Mouse (Mus musculus): ENCODE data around the gene Notch1. TPM values are rescaled to one million over a fixed set of nuclear protein-coding genes. Genes with fewer than 3 reads are reported as not detected.
A peak's percentile ranks its signal among the peaks of the same experiment; 100 is the strongest.

Notch1 gene
- total and polyA plus RNA-seq, 2 experiments from 2014 or later = 5.7 to 54.0 TPM

DNA sequence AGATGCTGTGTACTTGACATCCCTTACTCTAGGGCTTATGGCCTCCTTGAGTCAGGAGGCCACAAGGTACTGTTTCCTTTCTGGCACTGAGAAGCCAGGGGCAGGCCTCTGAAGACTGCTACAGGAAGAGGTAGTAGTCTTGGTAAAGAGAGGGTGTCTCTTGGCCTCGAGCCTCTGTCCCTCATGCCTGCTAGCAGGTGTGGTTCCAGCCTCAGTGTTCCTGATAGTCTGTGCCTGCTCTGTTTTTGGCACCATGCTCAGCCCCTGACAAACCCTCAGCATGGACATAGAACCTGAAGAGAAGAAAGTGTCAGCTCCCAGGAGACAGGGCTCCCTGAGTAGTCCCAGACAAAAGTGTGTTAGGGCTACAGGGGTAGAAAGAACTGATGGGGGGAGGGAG is 69.0 kb downstream of the Notch1 start:
- TF ChIP-seq EP300 (IDR thresholded peaks at IDR 0.05; ENCODE audit: low read depth) (no peak), CTCF (IDR thresholded peaks at IDR 0.05; ENCODE audit: low read depth) (no peak)
- Histone ChIP-seq H3K27me3 (ENCODE audit: control insufficient read depth, insufficient read depth, low read length) (no peaks in the 10 kb centered on the region), H3K4me2 (ENCODE audit: low read depth, low read length) (no peak overlapping the region), H3K9me3 (replicated peaks; ENCODE audit: control insufficient read depth, low read length) (no peaks in the 10 kb centered on the region), H3K4me1 (ENCODE audit: control insufficient read depth, insufficient read depth) (peaks cover 27% of the 10 kb centered on the region), H3K36me3 (replicated peaks; ENCODE audit: control insufficient read depth, insufficient read depth, low read length) (0 out of 2 replicates have a peak, but pooled peaks cover under 1% of the 10 kb centered on the region), H3K4me3 (ENCODE audit: low read depth, low read length) (no peak overlapping the region), H3K27ac (ENCODE audit: low read depth) (no peak overlapping the region), H3K9ac (replicated peaks; ENCODE audit: low read depth, low read length) (no peak overlapping the region)
- DNase-seq (ENCODE audit: low spot score) (no peak), ATAC-seq (ENCODE audit: insufficient read depth, low read depth) (no peak)
- 65% methylated on average over 1 of the region's 1 CpGs for WGBS

DNA sequence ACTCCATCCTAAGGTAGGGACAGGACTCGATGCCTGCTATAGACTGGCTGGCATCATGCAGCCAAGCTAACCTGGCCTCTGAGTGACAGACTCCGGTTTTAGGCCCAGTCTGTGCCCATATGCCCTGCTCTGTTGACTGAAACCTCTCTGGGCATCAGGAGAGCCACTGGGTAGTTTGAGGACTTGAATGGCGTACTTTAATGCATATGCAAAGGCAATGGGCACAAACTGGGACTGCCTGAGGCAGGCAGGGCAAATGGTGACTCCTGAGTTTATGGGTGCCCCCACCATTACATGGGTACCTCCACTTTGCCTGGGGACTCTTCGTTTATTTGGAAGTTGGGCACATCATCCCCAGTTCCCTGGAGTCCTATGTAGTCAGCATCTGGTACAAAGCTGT is 69.8 kb downstream of the Notch1 start:
- Histone ChIP-seq H3K9me3 (replicated peaks; ENCODE audit: control insufficient read depth, low read length) (no peaks in the 10 kb centered on the region), H3K4me2 (ENCODE audit: low read depth, low read length) (peak overlapping the region; percentile 88), H3K27me3 (ENCODE audit: control insufficient read depth, insufficient read depth, low read length) (no peaks in the 10 kb centered on the region), H3K36me3 (replicated peaks; ENCODE audit: control insufficient read depth, insufficient read depth, low read length) (peaks cover 5% of the 10 kb centered on the region), H3K9ac (replicated peaks; ENCODE audit: low read depth, low read length) (peak overlapping the region; percentile 68), H3K4me1 (ENCODE audit: control insufficient read depth, insufficient read depth) (peaks cover 27% of the 10 kb centered on the region), H3K4me3 (ENCODE audit: low read depth, low read length) (peak overlapping the region; percentile 82), H3K27ac (ENCODE audit: low read depth) (peak overlapping the region; percentile 97)
- DNase-seq (ENCODE audit: low spot score) (no peak), ATAC-seq (ENCODE audit: insufficient read depth, low read depth) (no peak)
- WGBS = 56% methylated on average over 4 of the region's 4 CpGs
- no peak for TF ChIP-seq CTCF (IDR thresholded peaks at IDR 0.05; ENCODE audit: low read depth)
- no peak for TF ChIP-seq EP300 (IDR thresholded peaks at IDR 0.05; ENCODE audit: low read depth)

DNA sequence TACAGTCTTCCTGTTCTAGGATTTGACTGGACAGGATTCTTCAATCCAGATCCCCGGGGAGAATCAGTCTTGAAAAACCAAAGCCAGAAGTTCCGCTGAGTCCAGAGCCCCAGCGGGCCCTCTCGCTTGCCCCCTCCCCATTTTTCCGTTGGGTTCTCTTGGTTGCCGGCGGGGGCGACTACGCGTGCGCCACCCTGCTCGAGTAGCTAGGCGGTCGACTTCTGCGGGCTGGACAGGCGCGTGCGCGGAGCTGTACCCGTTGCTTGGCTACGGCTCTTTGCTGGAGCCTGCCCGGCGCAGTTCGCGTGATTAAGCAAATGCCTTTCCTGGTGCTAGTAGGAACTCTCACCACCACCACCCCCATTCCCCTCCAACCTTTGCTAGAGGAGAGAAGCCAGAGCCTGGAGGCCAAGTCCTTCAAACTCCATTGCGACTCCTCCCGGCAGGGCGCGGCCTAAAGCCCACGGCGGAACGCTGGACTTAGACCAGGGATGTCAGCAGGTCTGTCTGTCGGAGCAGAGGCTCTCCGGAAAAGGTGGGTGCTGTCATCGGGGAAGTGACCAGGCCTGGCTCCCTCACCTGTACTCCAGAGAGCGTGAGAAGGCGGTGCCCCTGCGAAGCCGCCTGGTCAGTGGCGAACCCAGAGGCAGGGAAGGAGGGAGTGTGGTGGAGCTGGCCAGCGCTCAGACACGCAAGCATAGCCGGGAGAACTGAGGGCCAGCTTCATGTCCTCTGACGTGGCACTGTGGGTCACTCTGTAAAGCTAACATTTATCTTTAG is 70.6 kb downstream of the Notch1 start:
- TF ChIP-seq CTCF (IDR thresholded peaks at IDR 0.05; ENCODE audit: low read depth) (peak; percentile 29; the same call in 1 of the 2 replicates), EP300 (IDR thresholded peaks at IDR 0.05; ENCODE audit: low read depth) (peak; percentile 40; the same call in 1 of the 2 replicates)
- Histone ChIP-seq H3K9me3 (replicated peaks; ENCODE audit: control insufficient read depth, low read length) (no peaks in the 10 kb centered on the region), H3K36me3 (replicated peaks; ENCODE audit: control insufficient read depth, insufficient read depth, low read length) (peaks cover 14% of the 10 kb centered on the region), H3K27ac (ENCODE audit: low read depth) (peak overlapping the region; percentile 97), H3K27me3 (ENCODE audit: control insufficient read depth, insufficient read depth, low read length) (no peaks in the 10 kb centered on the region), H3K4me1 (ENCODE audit: control insufficient read depth, insufficient read depth) (peaks cover 27% of the 10 kb centered on the region), H3K9ac (replicated peaks; ENCODE audit: low read depth, low read length) (peak overlapping the region; percentile 68), H3K4me2 (ENCODE audit: low read depth, low read length) (peak overlapping the region; percentile 88), H3K4me3 (ENCODE audit: low read depth, low read length) (peak overlapping the region; percentile 82)
- under 1% methylated on average over 44 of the region's 44 CpGs for WGBS
- peak; percentile 86 for ATAC-seq (ENCODE audit: insufficient read depth, low read depth)
- peak; percentile 96 for DNase-seq (ENCODE audit: low spot score)

DNA sequence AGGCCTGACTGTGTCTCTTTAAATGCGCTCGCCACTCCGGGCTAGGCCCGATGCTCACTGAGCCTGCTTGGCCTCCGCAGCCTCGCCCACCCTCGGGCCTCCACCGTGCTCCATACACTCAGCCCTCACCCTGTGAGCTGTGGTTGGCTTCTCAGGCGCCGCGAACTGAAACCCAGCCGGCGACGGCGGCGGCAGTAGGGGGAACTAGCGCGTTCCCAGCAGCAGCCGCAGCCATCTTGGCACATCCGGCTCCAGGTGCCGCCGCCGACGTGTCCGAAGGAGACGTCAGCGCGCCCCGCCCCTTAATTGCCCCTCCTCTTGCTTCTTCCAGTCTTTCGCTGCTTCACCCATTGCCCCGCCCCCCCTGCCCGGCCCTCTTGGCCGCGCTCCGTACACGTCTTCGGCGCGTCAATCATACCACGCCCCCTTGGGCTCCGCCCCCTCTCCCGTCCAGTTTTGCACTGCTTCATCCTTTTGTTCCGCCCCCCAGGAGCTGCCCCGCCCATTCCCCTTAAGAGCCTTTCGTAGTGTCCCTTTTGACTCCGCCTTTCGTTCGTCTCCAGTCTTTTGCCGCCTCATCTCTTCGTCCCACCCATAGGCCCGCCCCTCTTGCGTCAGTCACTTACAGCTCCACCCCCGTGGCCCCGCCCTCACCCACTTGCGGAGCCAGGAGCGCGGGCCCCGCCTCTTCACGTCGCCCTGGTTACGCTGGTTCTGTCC is 71.4 kb downstream of the Notch1 start, which contains the start of gene Sec16a:
TSS of gene Sec16a (minus strand) at position 271 of the 720 bp plus-strand sequence.
- ATAC-seq (ENCODE audit: insufficient read depth, low read depth) = peak; percentile 92

DNA sequence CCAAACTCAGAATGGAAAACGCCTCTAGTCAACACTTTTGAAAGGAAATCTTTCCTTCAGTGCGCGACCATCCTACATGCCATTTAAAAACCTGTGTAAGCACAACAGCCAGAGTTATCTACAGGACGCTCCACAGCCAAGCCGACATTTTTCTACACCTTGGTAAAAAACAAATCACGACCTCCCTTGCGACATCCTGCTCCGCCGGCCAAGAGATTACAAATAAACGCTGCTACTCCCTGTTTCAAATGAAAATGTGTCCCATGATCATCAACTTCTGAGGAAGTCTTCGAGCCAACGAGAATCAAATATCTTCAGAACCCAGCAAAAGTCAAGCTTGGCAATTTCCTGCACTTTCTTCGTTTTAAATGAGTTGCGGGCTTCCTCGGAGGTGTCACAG is 72.1 kb downstream of the Notch1 start:
- H3K4me2 ChIP-seq (ENCODE audit: low read depth, low read length) = peak overlapping the region; percentile 76
- TF ChIP-seq CTCF (IDR thresholded peaks at IDR 0.05; ENCODE audit: low read depth) = no peak
- TF ChIP-seq EP300 (IDR thresholded peaks at IDR 0.05; ENCODE audit: low read depth) = no peak
- ATAC-seq (ENCODE audit: insufficient read depth, low read depth) = no peak
- no peaks in the 10 kb centered on the region for H3K9me3 ChIP-seq (replicated peaks; ENCODE audit: control insufficient read depth, low read length)
- under 1% methylated on average over 15 of the region's 15 CpGs for WGBS
- DNase-seq (ENCODE audit: low spot score) = no peak
- peak overlapping the region; percentile 82 for H3K4me3 ChIP-seq (ENCODE audit: low read depth, low read length)
- peaks cover 28% of the 10 kb centered on the region for H3K36me3 ChIP-seq (replicated peaks; ENCODE audit: control insufficient read depth, insufficient read depth, low read length)
- peak overlapping the region; percentile 89 for H3K9ac ChIP-seq (replicated peaks; ENCODE audit: low read depth, low read length)
- H3K27me3 ChIP-seq (ENCODE audit: control insufficient read depth, insufficient read depth, low read length) = no peaks in the 10 kb centered on the region
- peak overlapping the region; percentile 91 for H3K27ac ChIP-seq (ENCODE audit: low read depth)
- H3K4me1 ChIP-seq (ENCODE audit: control insufficient read depth, insufficient read depth) = peaks cover 27% of the 10 kb centered on the region

More for the DNA sequence above, 71.4 kb downstream of the Notch1 start, which contains the start of gene Sec16a:
- peak; percentile 100 for DNase-seq (ENCODE audit: low spot score)
- H3K9ac ChIP-seq (replicated peaks; ENCODE audit: low read depth, low read length) = peak within 1 kb of the TSS; percentile 89
- H3K9me3 ChIP-seq (replicated peaks; ENCODE audit: control insufficient read depth, low read length) = no peaks in the 10 kb centered on the region
- TF ChIP-seq EP300 (IDR thresholded peaks at IDR 0.05; ENCODE audit: low read depth) (0 out of 2 replicates have a peak, but pooled peaks have one; percentile 14), CTCF (IDR thresholded peaks at IDR 0.05; ENCODE audit: low read depth) (no peak)
- H3K27me3 ChIP-seq (ENCODE audit: control insufficient read depth, insufficient read depth, low read length) = no peaks in the 10 kb centered on the region
- WGBS = under 1% methylated on average over 61 of the region's 61 CpGs
- H3K4me1 ChIP-seq (ENCODE audit: control insufficient read depth, insufficient read depth) = peaks cover 27% of the 10 kb centered on the region
- H3K4me3 ChIP-seq (ENCODE audit: low read depth, low read length) = peak within 1 kb of the TSS; percentile 82
- peak within 1 kb of the TSS; percentile 88 for H3K4me2 ChIP-seq (ENCODE audit: low read depth, low read length)
- H3K27ac ChIP-seq (ENCODE audit: low read depth) = peak within 1 kb of the TSS; percentile 97
- H3K36me3 ChIP-seq (replicated peaks; ENCODE audit: control insufficient read depth, insufficient read depth, low read length) = peaks cover 21% of the 10 kb centered on the region
